Mouse (Mus musculus) heart, adult 18-20 months (tissue): ENCODE results near the gene Lsm6. TPM values are rescaled to one million over a fixed set of nuclear protein-coding genes. Genes with fewer than 3 reads are reported as not detected.

ENCODE experiments used
- DNase-seq, 2 experiments: peaks; one replicate each; pipeline ENCODE4 v3.0.0; 2021 to 2022; ENCODE audit warnings: mixed read lengths in 1 of 2
- total RNA-seq, 2 experiments: library from RNA; stranded (reverse); gene quantifications; 2 replicates each; pipeline ENCODE4 v1.2.3; 2021

Lsm6 gene
- total RNA-seq, 2 experiments from 2014 or later, result 63.9 to 71.7 TPM

DNA sequence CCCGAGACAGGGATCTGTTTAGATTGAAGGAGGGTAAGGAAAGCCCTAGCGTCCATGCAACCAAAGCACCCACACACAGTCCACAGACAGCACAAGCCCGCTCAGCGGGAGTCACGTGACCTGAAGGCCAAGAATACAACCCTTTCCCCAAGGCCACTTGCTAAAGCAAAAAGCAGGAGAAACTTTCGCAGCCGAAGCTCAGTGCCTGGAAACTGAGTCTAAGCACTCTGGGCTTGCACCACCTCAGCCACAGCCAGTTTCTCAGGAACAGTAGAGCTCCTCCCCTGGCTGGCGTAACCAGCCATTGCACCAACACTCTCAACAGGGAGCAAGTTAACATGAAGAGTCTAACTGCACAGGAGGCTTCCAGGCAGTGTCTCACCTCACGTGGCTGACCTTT lies 13.7 kb downstream of the Lsm6 start:
- no peak for DNase-seq

DNA sequence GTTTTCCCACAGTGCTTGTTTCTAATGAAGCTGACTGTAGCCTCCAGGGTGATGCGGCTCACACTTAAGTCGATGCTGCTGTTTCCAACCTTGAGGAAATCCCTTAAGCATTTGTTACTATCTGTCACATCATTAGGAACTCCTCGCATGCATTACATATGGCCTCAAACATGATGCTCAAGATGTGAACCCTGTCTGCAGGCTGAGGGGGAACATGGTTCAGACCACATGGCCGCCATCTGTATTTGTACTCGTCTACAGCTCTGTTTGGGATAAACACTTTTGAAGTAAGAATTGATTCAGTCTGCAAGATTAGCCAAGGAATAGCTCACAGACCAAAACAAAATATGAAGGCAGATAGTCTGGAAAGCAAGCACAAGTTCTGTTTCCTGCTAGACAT lies 14.9 kb downstream of the Lsm6 start:
- DNase-seq, result no peak

DNA sequence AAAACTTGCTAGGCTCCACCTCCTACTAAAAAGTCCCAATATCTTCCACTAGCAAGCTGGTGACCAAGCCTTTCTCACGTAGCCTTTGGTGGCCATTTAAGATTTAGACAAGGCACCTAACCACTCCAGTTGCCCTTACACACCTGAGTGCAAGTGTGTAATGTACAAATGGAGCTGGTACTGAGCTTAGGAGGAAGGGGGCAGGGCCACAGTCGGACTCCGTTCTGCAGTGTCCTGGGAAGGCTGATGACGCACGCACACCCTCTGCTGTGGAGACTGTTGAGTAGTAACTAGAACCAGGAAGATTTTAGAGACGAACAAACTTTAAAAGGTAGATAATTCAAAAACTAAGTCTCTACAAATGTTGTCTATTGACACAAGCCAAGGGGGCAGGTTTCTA lies 19.7 kb downstream of the Lsm6 start:
- no peak for DNase-seq

DNA sequence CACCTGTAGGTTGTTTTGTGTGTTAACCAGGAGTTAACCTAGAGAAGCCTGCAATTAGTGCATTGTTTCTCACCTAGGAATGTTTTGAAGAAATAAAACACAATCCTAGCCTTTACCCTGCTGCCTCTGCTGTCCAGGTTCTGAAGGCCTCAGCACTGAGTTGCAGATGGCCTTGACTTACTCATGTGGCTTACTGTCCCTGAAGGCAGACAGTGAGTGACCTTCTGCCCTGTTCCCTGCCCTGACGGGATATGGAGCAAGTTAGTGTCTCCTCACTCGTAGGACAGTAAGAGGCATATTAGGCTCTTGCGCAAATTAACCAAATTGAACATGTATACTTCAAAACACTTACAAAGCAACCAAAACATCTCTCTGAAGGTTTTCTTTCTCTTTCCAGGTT lies 22.3 kb downstream of the Lsm6 start:
- no peak for DNase-seq

DNA sequence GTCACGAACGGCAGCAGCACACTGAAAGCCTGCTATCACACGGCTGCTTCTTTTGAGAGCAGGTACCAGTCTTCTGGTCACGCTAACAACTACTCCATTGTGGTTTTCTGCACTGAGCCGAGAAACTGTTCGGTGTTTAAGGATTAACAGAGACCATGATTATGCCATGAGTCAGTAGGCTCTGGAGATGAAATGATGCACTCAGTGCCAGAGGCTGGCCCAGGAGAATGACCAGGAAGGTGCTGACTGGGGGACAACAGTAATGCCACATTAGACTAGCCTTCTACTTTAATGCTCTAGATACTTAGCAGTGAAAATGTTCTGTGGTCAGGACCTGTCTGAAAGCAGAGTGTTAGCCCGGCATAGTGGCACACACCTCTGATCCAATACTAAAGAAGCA lies 23.0 kb downstream of the Lsm6 start:
- no peak for DNase-seq

DNA sequence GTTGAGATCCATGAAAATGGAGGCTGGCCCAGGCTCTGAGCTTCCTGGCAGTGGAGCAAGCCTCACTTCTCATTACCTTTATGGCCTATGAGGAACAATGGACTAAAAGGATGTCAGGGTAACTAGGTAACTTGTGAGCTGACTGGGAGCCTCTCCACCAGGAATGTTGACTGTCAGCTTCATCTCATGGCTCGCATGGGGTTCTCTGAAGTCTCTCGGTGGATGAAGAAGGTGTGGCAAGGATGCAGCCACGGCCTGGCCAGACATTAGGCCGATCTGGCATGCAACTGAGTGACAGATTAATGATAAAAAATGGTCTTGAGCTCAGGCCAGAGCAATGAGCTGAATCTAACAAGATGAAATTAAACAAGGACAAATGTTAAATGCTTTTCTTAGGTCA lies 27.7 kb downstream of the Lsm6 start:
- DNase-seq, result no peak

DNA sequence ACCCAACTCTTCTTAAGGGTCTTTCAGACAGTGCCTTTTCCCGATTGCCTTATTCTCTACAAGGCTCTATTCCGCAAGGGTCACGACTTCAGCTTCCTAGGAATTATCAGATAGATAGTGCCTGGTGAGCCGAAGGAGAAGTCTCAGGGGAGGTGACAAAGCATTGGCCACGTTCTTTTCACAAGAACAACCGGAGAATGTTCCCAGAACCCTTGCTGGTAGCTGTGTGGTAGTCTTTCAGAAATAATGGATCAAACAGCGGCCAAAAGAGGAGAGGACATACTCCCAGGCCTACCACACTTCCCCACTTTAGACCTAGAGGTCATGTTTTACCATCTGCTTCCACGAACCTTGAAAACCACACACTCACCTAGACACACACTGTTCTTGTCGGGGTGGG lies 44.1 kb downstream of the Lsm6 start:
- no peak for DNase-seq

DNA sequence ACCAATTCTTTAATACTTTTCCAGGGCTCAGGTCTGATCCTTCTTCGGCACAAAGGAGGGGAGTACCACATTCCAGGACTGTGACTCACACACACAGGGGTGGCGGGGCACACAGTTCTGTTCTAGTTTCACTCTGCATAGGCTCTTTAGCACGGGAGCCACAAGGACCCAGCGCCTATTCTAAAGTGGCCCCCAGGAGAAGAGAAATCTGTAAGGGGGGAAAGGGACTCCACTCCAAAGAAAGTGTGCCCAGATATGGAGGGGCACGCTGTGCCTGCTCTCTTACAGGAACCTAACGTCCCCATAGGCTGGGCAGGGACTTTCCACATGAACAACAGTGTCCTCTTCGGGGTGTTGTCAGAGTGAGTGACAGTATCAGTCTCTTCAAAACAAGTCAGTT lies 49.7 kb downstream of the Lsm6 start:
- DNase-seq, result no peak

DNA sequence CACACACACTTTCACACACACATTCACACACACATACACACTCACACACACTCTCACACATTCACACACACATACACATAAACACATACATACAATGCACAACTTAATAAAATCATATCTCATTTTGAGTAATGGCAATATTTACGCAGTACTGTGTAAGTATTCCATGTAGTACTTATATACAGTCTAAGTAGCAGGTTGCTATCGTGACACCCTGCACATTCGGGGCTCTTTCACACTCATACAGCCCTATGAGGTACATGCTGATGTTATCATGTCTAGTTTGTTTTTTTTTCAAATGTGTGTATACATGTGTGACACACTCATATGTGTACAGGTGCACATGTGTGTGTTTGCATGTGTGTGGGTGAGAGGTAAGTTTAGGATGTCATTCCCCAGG lies 50.4 kb downstream of the Lsm6 start:
- no peak for DNase-seq

DNA sequence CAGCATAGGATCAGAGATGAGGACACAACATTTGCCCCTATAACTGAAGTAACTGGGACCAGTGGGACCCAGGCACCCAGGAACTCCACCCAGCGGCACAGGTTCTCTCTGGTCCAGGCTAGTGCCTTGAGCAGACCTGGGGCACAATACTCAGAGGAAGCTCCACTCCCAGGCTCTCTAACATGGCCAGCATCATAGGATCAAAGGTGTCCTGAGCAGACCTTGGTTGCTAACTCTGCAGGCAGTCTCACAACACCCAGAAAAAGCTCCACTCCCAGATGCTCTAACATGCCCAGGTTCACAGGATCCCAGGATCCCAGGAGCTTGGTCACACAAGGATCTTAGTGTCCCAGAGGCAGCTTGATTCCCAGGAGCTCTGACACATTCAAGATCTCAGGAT lies 55.4 kb downstream of the Lsm6 start:
- no peak for DNase-seq

DNA sequence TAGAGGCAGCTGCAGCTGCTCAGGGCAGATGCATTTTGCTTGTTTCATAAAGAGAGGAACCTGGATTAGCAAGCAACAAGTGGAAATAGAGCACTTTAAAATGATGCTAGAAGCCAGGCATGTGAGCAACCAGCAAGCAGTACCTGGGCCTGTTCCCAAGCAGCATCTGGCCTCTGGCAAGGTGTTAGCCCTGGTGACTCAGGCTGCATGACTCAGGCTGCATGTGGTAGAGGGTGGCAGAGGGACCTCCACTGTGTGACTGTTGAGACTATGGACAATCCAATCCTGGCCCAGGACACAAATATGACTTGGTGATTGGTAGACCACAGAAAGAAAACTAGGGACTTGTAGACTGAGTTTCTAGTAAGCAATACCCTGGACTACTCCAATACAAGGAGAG lies 56.0 kb downstream of the Lsm6 start:
- DNase-seq, result no peak

DNA sequence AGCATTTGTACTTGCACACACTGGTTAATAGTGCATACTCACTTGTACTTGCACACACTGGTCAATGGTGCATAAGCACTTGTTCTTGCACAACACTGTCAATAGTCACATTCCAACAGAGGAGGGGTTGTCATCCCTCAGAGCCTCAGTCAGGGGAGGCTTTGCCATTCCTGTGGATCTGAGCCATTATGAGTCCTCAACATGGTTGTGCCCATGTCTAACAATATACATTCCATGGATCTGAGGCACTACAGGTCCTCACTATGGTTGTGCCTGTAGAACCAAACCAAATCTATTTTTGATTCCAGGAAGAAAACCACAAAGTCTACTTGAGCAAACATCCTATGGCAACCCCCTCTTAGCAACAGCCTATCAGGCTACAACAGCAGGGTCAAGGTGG lies 61.8 kb downstream of the Lsm6 start:
- no peak for DNase-seq

DNA sequence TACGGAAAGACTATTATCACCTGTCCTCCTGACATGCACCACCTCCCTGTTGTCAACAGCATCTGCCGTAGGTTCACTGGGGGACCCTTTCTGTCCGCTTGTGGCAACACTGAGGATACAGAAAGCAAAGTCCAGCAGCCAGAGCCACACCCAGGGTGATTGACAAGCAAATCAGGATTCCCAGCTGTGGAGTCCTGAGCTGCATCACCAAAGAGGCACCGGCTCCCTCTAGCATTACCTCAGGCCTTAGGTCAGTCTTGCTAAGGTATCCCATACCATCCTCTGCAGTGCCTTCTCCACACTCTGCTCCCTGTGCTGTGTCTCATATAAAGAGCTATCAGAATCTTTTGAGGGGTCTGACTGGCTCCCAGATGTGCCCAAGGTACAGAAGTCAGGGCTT lies 66.0 kb downstream of the Lsm6 start:
- DNase-seq, result no peak

Other genes with a start within 250 kb of the Lsm6 start
- gene Zfp827, start 207.3 kb upstream of the Lsm6 start, total RNA-seq, result 10 to 100 TPM in 1 of 2 experiments, 1 to 10 TPM in 1; 9.4 to 10.6 TPM